Mouse (Mus musculus) adrenal gland, postnatal 10 days (tissue): ENCODE results near the gene Slc2a13. TPM values are rescaled to one million over a fixed set of nuclear protein-coding genes. Genes with fewer than 3 reads are reported as not detected.

Experiments
- DNase-seq: peaks from one replicate; pipeline ENCODE4 v3.0.0; 2021; ENCODE audit warnings: mixed read lengths
- total RNA-seq, 2 experiments: library from RNA; stranded (reverse); gene quantifications; 2 replicates each; pipeline ENCODE4 v1.2.3; 2021

Gene Slc2a13
- total RNA-seq, 2 experiments from 2014 or later: 4.5 to 5.3 TPM

- no peak for DNase-seq
Measured at GRCm38 (mm10) chr15:91263926-91264325, 309.1 kb downstream of the Slc2a13 start.

DNA sequence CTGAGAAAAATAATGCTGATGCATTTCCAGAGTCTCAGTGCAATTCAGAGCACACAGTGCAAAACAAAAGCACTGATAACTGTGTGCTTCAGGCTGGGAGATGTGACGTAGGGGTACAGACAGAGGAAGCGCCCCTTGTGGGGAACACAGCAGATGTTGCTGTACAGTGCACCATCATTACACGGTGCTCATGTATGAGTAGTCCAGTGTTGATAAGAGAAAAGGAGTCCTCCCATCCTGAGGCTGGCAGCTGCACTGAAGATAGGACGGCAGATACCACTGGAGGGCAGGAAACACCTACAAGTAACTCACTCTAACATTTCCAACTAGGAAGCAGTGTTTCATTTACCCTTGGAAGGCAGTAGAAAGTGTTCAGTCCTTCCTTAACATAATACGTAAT is 312.5 kb downstream of the Slc2a13 start:
- DNase-seq: no peak

GRCm38 (mm10) chr15:91257140-91257539 is 315.9 kb downstream of the Slc2a13 start:
- no peak for DNase-seq

- DNase-seq: no peak
Measured at GRCm38 (mm10) chr15:91255308-91255707, 317.8 kb downstream of the Slc2a13 start.

- DNase-seq: no peak
Measured at GRCm38 (mm10) chr15:91252956-91253355, 320.1 kb downstream of the Slc2a13 start.

- no peak for DNase-seq
Measured at GRCm38 (mm10) chr15:91251544-91252408, 321.3 kb downstream of the Slc2a13 start.

GRCm38 (mm10) chr15:91250815-91251214 is 322.2 kb downstream of the Slc2a13 start:
- DNase-seq: peak; percentile 30

DNA sequence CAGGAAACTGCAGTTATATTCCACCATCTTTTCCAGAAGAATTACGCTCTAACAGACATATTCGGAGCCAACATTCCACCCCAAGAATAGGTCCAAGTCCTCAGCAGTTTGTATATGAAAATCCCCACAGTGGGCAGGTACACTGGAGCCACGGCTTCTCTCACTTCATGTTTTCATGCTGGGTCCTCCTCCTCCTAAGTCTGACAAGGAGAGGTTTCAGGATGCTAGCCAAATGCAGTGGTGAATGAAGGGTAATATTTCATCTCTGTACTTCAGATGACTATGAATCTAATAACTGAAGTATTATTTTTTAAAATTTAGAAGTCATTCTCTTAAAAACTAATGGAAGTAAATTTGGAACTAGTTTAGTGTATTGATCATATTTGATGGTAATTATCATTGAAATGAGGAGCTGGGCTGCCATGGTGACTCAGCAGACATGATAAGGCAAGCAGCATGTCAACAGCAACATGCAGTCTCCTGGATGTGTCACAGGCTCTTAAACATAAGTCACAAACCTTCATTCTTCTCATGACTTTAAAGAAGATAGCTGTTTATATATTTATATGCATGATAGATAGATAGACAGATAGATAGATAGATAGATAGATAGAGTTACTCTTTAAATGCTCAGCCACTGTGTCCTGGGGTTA is 332.3 kb downstream of the Slc2a13 start:
- no peak for DNase-seq

GRCm38 (mm10) chr15:91237294-91237693 is 335.8 kb downstream of the Slc2a13 start:
- DNase-seq: no peak

Other genes with a start within 250 kb of the Slc2a13 start
- gene Lrrk2, start 99.9 kb upstream of the Slc2a13 start, total RNA-seq: 10 to 100 TPM; 19.0 to 19.7 TPM